Mouse (Mus musculus): ENCODE measurements at regions not wholly inside any gene's neighbourhood (a gene's known extent, or its start where the extent isn't known, plus 50 kb on each side); places are given as distances from the start of the nearest gene placed in this dataset.

- TF ChIP-seq POLR2A (IDR thresholded peaks at IDR 0.05; ENCODE audit: extremely low read depth, insufficient read depth, low read length) (no peak), CTCF (IDR thresholded peaks at IDR 0.05; ENCODE audit: extremely low read depth, insufficient read depth, low read length) (no peak)
- H3K4me3 ChIP-seq (ENCODE audit: insufficient read depth, low read length) = no peak overlapping the region
- H3K4me1 ChIP-seq (ENCODE audit: control insufficient read depth, insufficient read depth, low read length) = no peaks in the 10 kb centered on the region
- no peak overlapping the region for H3K27ac ChIP-seq (ENCODE audit: insufficient read depth, low read length)
These were observed 70.5 kb downstream of the Rchy1 start for GRCm38 (mm10) chr5:91892338-91892737.

DNA sequence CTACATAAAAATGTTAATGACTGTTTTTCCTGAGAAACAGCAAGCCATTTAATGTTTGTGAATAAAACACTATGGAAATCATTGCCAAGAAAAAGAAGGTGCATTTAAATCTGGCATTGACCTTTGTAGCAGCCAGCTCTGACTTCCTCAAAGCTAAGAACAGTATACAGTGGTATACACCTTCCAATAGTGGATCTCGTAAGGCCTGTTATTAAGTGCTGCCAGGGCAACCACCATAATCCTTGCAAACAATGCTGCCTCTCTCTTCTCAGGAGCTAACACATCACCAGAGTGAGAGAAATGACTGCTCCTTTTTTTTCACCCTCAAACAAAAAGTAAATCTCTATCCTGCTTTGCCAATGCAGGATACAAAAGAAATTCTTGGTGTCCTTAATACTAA, 81.1 kb downstream of the Rchy1 start:
- no peaks in the 10 kb centered on the region for H3K4me1 ChIP-seq (ENCODE audit: control insufficient read depth, insufficient read depth, low read length)
- TF ChIP-seq POLR2A (IDR thresholded peaks at IDR 0.05; ENCODE audit: extremely low read depth, insufficient read depth, low read length) (no peak), CTCF (IDR thresholded peaks at IDR 0.05; ENCODE audit: extremely low read depth, insufficient read depth, low read length) (no peak)
- no peak overlapping the region for H3K27ac ChIP-seq (ENCODE audit: insufficient read depth, low read length)
- H3K4me3 ChIP-seq (ENCODE audit: insufficient read depth, low read length) = no peak overlapping the region

DNA sequence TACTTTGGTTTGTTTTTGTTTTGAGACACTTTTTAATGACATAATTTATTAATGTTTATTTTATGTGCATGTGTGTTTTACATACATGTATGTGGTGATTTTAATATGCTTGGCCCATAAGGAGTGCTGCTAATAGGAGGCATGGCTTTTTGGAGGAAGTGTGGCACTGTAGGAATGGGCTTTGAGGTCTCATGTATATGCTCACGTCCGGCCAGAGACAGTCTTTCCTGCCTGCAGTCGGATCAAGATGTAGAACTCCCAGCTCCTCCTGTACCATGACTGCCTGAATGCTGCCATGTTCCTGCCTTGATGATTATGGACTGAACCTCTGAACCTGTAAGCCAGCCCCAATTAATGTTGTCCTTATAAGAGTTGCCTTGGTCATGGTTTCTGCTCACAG, 82.6 kb downstream of the Rchy1 start:
- Histone ChIP-seq H3K27ac (ENCODE audit: insufficient read depth, low read length) (no peak overlapping the region), H3K4me3 (ENCODE audit: insufficient read depth, low read length) (no peak overlapping the region), H3K4me1 (ENCODE audit: control insufficient read depth, insufficient read depth, low read length) (no peaks in the 10 kb centered on the region)
- TF ChIP-seq POLR2A (IDR thresholded peaks at IDR 0.05; ENCODE audit: extremely low read depth, insufficient read depth, low read length) (no peak), CTCF (IDR thresholded peaks at IDR 0.05; ENCODE audit: extremely low read depth, insufficient read depth, low read length) (no peak)

GRCm38 (mm10) chr5:91878627-91879026, 84.2 kb downstream of the Rchy1 start:
- TF ChIP-seq POLR2A (IDR thresholded peaks at IDR 0.05; ENCODE audit: extremely low read depth, insufficient read depth, low read length) (no peak), CTCF (IDR thresholded peaks at IDR 0.05; ENCODE audit: extremely low read depth, insufficient read depth, low read length) (no peak)
- H3K4me1 ChIP-seq (ENCODE audit: control insufficient read depth, insufficient read depth, low read length) = no peaks in the 10 kb centered on the region
- H3K27ac ChIP-seq (ENCODE audit: insufficient read depth, low read length) = no peak overlapping the region
- no peak overlapping the region for H3K4me3 ChIP-seq (ENCODE audit: insufficient read depth, low read length)

DNA sequence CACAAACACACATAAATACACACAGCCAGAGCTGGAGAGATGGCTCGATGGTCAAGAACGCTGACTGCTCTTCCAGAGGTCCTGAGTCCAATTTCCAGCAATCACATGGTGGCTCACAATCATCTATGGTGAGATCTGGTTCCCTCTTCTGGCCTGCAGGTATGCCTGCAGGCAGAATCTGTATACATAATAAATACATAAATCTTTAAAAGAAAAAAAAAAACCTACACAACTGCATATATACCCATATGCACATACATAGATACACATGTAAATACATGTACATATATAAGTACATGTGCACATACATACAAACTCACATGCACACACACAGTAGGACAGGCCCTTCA, 86.2 kb downstream of the Rchy1 start:
- TF ChIP-seq POLR2A (IDR thresholded peaks at IDR 0.05; ENCODE audit: extremely low read depth, insufficient read depth, low read length) = no peak
- Histone ChIP-seq H3K27ac (ENCODE audit: insufficient read depth, low read length) (no peak overlapping the region), H3K4me3 (ENCODE audit: insufficient read depth, low read length) (no peak overlapping the region), H3K4me1 (ENCODE audit: control insufficient read depth, insufficient read depth, low read length) (no peaks in the 10 kb centered on the region)

GRCm38 (mm10) chr5:91875875-91876681, 86.8 kb downstream of the Rchy1 start:
- no peak for TF ChIP-seq POLR2A (IDR thresholded peaks at IDR 0.05; ENCODE audit: extremely low read depth, insufficient read depth, low read length)
- no peak for TF ChIP-seq CTCF (IDR thresholded peaks at IDR 0.05; ENCODE audit: extremely low read depth, insufficient read depth, low read length)
- Histone ChIP-seq H3K27ac (ENCODE audit: insufficient read depth, low read length) (no peak overlapping the region), H3K4me3 (ENCODE audit: insufficient read depth, low read length) (no peak overlapping the region), H3K4me1 (ENCODE audit: control insufficient read depth, insufficient read depth, low read length) (no peaks in the 10 kb centered on the region)

- TF ChIP-seq POLR2A (IDR thresholded peaks at IDR 0.05; ENCODE audit: extremely low read depth, insufficient read depth, low read length) = no peak
- TF ChIP-seq CTCF (IDR thresholded peaks at IDR 0.05; ENCODE audit: extremely low read depth, insufficient read depth, low read length) = no peak
- no peak overlapping the region for H3K4me3 ChIP-seq (ENCODE audit: insufficient read depth, low read length)
- no peaks in the 10 kb centered on the region for H3K4me1 ChIP-seq (ENCODE audit: control insufficient read depth, insufficient read depth, low read length)
These were observed 90.1 kb downstream of the Rchy1 start for GRCm38 (mm10) chr5:91872816-91873215.

DNA sequence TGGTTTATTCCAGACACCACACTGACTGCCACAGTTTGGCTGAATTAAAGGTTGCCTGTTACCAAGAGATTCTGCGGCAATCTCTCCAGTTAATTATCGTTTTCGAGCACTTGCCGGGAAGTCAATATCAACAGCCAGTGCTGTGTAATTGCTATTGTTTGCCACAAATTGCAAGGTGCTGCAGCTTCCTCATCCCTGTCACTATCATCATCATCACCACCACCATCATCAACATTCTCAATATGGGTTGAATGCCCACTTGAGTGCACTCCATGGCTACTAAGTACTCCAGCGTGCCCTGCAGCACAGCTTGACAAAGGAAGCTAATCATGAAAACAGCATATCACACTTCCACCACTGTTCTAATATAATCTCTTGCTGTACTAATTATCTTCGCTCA, 93.1 kb downstream of the Rchy1 start:
- Histone ChIP-seq H3K4me3 (ENCODE audit: insufficient read depth, low read length) (no peak overlapping the region), H3K4me1 (ENCODE audit: control insufficient read depth, insufficient read depth, low read length) (no peaks in the 10 kb centered on the region), H3K27ac (ENCODE audit: insufficient read depth, low read length) (no peak overlapping the region)
- TF ChIP-seq CTCF (IDR thresholded peaks at IDR 0.05; ENCODE audit: extremely low read depth, insufficient read depth, low read length) = no peak
- no peak for TF ChIP-seq POLR2A (IDR thresholded peaks at IDR 0.05; ENCODE audit: extremely low read depth, insufficient read depth, low read length)

More at GRCm38 (mm10) chr5:91872816-91873215, 90.1 kb downstream of the Rchy1 start:
- no peak overlapping the region for H3K27ac ChIP-seq (ENCODE audit: insufficient read depth, low read length)

GRCm38 (mm10) chr5:91866184-91866583, 96.7 kb downstream of the Rchy1 start:
- no peak overlapping the region for H3K4me3 ChIP-seq (ENCODE audit: insufficient read depth, low read length)
- no peak overlapping the region for H3K27ac ChIP-seq (ENCODE audit: insufficient read depth, low read length)
- no peak for TF ChIP-seq POLR2A (IDR thresholded peaks at IDR 0.05; ENCODE audit: extremely low read depth, insufficient read depth, low read length)
- TF ChIP-seq CTCF (IDR thresholded peaks at IDR 0.05; ENCODE audit: extremely low read depth, insufficient read depth, low read length) = no peak
- H3K4me1 ChIP-seq (ENCODE audit: control insufficient read depth, insufficient read depth, low read length) = no peaks in the 10 kb centered on the region

DNA sequence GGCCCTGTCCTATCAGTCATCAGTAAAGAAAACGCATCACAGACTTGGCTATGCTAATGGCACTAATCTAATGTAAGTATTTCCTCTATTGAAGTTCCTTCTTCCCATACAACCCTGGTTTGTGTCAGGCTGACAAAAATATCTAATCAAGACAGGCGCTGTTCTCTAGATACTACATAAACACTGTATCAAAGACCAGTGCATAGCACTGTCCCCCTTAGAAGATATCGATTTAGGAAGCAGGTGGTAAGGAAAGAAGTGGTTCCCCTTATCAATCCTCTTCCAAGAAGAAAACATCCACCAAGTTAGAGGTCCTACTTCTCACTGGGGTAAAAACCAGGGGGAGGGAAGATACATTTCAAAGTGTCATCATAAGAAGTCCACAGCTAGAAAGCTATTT, 97.5 kb downstream of the Rchy1 start:
- H3K4me3 ChIP-seq (ENCODE audit: insufficient read depth, low read length) = no peak overlapping the region
- no peak overlapping the region for H3K27ac ChIP-seq (ENCODE audit: insufficient read depth, low read length)
- H3K4me1 ChIP-seq (ENCODE audit: control insufficient read depth, insufficient read depth, low read length) = no peaks in the 10 kb centered on the region
- TF ChIP-seq POLR2A (IDR thresholded peaks at IDR 0.05; ENCODE audit: extremely low read depth, insufficient read depth, low read length) (no peak), CTCF (IDR thresholded peaks at IDR 0.05; ENCODE audit: extremely low read depth, insufficient read depth, low read length) (no peak)

All from cortical plate, adult 2 months (tissue).